Mouse (Mus musculus): ENCODE results near the gene Tmem53. TPM values are rescaled to one million over a fixed set of nuclear protein-coding genes. Genes with fewer than 3 reads are reported as not detected.
A peak's percentile ranks its signal among the peaks of the same experiment; 100 is the strongest.

Tmem53 gene
- polyA plus RNA-seq (2015; fragmentation: Nextera tagmentation; extraction: Ambion mirVana): 34.4 and 40.5 TPM in 2 replicates

- under 1% methylated on average over 36 of the region's 43 CpGs for WGBS
- Histone ChIP-seq H3K36me3 (ENCODE audit: insufficient read depth, low read length) (no peaks in the 10 kb centered on the region), H3K27ac (peak within 1 kb of the TSS; percentile 92), H3K4me1 (replicated peaks; ENCODE audit: insufficient read depth, low read length) (0 out of 2 replicates have a peak, but pooled peaks cover 7% of the 10 kb centered on the region), H3K9ac (ENCODE audit: low read depth, low read length) (peak within 1 kb of the TSS; percentile 78), H3K9me3 (replicated peaks; ENCODE audit: low read length) (no peaks in the 10 kb centered on the region), H3K4me3 (replicated peaks; ENCODE audit: low read depth, low read length) (peak within 1 kb of the TSS; percentile 65), H3K27me3 (ENCODE audit: insufficient read depth, low read length) (no peaks in the 10 kb centered on the region), H3K4me2 (ENCODE audit: low read length) (peak within 1 kb of the TSS; percentile 78)
- no peak for TF ChIP-seq CTCF (IDR thresholded peaks at IDR 0.05; ENCODE audit: low read depth)
- peak; percentile 97 for DNase-seq (ENCODE audit: low spot score)
- ATAC-seq (replicated peaks; ENCODE audit: low FRiP score, low read depth): peak; percentile 98
Observed at GRCm38 (mm10) chr4:117251801-117252316, at the start of gene Tmem53, which contains the start of gene Armh1. Tmem53 (plus strand) TSS chr4:117251951. Armh1 (minus strand) TSS chr4:117252125.

GRCm38 (mm10) chr4:117202046-117202991, 49.4 kb upstream of the Tmem53 start:
- DNase-seq (ENCODE audit: low spot score) (peak; percentile 95), ATAC-seq (replicated peaks; ENCODE audit: low FRiP score, low read depth) (peak; percentile 89)
- H3K9me3 ChIP-seq (replicated peaks; ENCODE audit: low read length): no peaks in the 10 kb centered on the region
- H3K4me2 ChIP-seq (ENCODE audit: low read length): peak overlapping the region; percentile 57
- TF ChIP-seq CTCF (IDR thresholded peaks at IDR 0.05; ENCODE audit: low read depth): peak; percentile 80
- peak overlapping the region; percentile 15 for H3K4me3 ChIP-seq (replicated peaks; ENCODE audit: low read depth, low read length)
- peak overlapping the region; percentile 56 for H3K9ac ChIP-seq (ENCODE audit: low read depth, low read length)
- WGBS: under 1% methylated on average over 25 of the region's 25 CpGs
- no peaks in the 10 kb centered on the region for H3K36me3 ChIP-seq (ENCODE audit: insufficient read depth, low read length)
- H3K27me3 ChIP-seq (ENCODE audit: insufficient read depth, low read length): no peaks in the 10 kb centered on the region
- peak overlapping the region; percentile 81 for H3K27ac ChIP-seq
- H3K4me1 ChIP-seq (replicated peaks; ENCODE audit: insufficient read depth, low read length): no peaks in the 10 kb centered on the region

GRCm38 (mm10) chr4:117202992-117203354, 48.8 kb upstream of the Tmem53 start:
- no peaks in the 10 kb centered on the region for H3K36me3 ChIP-seq (ENCODE audit: insufficient read depth, low read length)
- H3K4me2 ChIP-seq (ENCODE audit: low read length): peak overlapping the region; percentile 57; the same call in 1 of the 2 replicates
- H3K9me3 ChIP-seq (replicated peaks; ENCODE audit: low read length): no peaks in the 10 kb centered on the region
- H3K4me3 ChIP-seq (replicated peaks; ENCODE audit: low read depth, low read length): no peak overlapping the region
- H3K27me3 ChIP-seq (ENCODE audit: insufficient read depth, low read length): no peaks in the 10 kb centered on the region
- no peak for TF ChIP-seq CTCF (IDR thresholded peaks at IDR 0.05; ENCODE audit: low read depth)
- H3K27ac ChIP-seq: peak overlapping the region; percentile 81
- WGBS: 71% methylated on average over 4 of the region's 4 CpGs
- H3K9ac ChIP-seq (ENCODE audit: low read depth, low read length): no peak overlapping the region
- ATAC-seq (replicated peaks; ENCODE audit: low FRiP score, low read depth) (peak; percentile 8; the same call in 1 of the 2 replicates), DNase-seq (ENCODE audit: low spot score) (no peak)
- H3K4me1 ChIP-seq (replicated peaks; ENCODE audit: insufficient read depth, low read length): no peaks in the 10 kb centered on the region

DNA sequence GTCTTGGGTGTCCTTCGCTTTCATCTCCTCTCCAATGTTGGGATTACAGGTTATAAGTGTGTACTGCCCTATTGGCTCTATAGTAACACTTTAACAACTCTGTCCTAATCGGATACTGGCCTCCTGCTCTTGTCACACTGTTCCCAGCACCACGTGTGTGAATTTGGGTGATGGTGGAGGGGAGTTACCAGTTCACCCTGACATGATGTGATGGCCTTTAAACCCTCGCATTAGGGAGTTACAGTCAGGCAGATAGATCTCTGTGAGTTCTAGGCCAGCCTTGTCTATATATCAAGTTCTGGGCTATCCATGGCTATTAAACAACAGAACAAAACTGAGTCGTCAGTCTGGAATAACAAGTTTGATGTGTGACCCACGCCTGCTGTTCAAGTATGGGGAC, 42.2 kb upstream of the Tmem53 start:
- Histone ChIP-seq H3K36me3 (ENCODE audit: insufficient read depth, low read length) (no peaks in the 10 kb centered on the region), H3K4me2 (ENCODE audit: low read length) (no peak overlapping the region), H3K4me3 (replicated peaks; ENCODE audit: low read depth, low read length) (no peak overlapping the region), H3K4me1 (replicated peaks; ENCODE audit: insufficient read depth, low read length) (no peaks in the 10 kb centered on the region), H3K27me3 (ENCODE audit: insufficient read depth, low read length) (no peaks in the 10 kb centered on the region), H3K9ac (ENCODE audit: low read depth, low read length) (no peak overlapping the region), H3K9me3 (replicated peaks; ENCODE audit: low read length) (no peaks in the 10 kb centered on the region), H3K27ac (no peak overlapping the region)
- TF ChIP-seq CTCF (IDR thresholded peaks at IDR 0.05; ENCODE audit: low read depth): no peak
- no peak for ATAC-seq (replicated peaks; ENCODE audit: low FRiP score, low read depth)
- 77% methylated on average over 6 of the region's 6 CpGs for WGBS
- DNase-seq (ENCODE audit: low spot score): no peak

GRCm38 (mm10) chr4:117210147-117211074, 41.3 kb upstream of the Tmem53 start:
- Histone ChIP-seq H3K27me3 (ENCODE audit: insufficient read depth, low read length) (no peaks in the 10 kb centered on the region), H3K36me3 (ENCODE audit: insufficient read depth, low read length) (no peaks in the 10 kb centered on the region), H3K4me2 (ENCODE audit: low read length) (peak overlapping the region; percentile 37), H3K9ac (ENCODE audit: low read depth, low read length) (peak overlapping the region; percentile 57; the same call in 1 of the 2 replicates), H3K27ac (peak overlapping the region; percentile 76), H3K9me3 (replicated peaks; ENCODE audit: low read length) (no peaks in the 10 kb centered on the region), H3K4me1 (replicated peaks; ENCODE audit: insufficient read depth, low read length) (no peaks in the 10 kb centered on the region), H3K4me3 (replicated peaks; ENCODE audit: low read depth, low read length) (0 out of 2 replicates have a peak overlapping the region, but pooled peaks have one; percentile 7)
- ATAC-seq (replicated peaks; ENCODE audit: low FRiP score, low read depth) (peak; percentile 71), DNase-seq (ENCODE audit: low spot score) (peak; percentile 88)
- peak; percentile 85 for TF ChIP-seq CTCF (IDR thresholded peaks at IDR 0.05; ENCODE audit: low read depth)
- 6% methylated on average over 20 of the region's 20 CpGs for WGBS

All from kidney, postnatal 0 days (tissue).